Mouse (Mus musculus) midbrain, embryonic 11.5 days (tissue): ENCODE measurements at regions not wholly inside any gene's neighbourhood (a gene's known extent, or its start where the extent isn't known, plus 50 kb on each side); places are given as distances from the start of the nearest gene placed in this dataset.
A peak's percentile ranks its signal among the peaks of the same experiment; 100 is the strongest.

ENCODE experiments used
- ATAC-seq: fragments of 200-750 bp; cut with Nextera tagmentation; 2 replicates; pipeline ENCODE4 v1.8.0; 2017; ENCODE audit warnings: moderate TSS enrichment, moderate library complexity; ENCODE audit not compliant: low FRiP score
- DNase-seq: peaks from one replicate; pipeline ENCODE4 v3.0.0; 2015; ENCODE audit warnings: low spot score; ENCODE audit errors: missing footprints
- H3K27ac ChIP-seq: fragments of 300-500 bp; sonication (generic); 2 replicates; pipeline ENCODE4 v1.5.1; 2014; ENCODE audit warnings: low read depth, low read length
- H3K27me3 ChIP-seq: fragments of 300-500 bp; sonication (generic); 2 replicates; pipeline ENCODE4 v1.6.1; 2014; ENCODE audit warnings: mild to moderate bottlenecking, low read length, moderate library complexity, mixed read lengths; ENCODE audit not compliant: control insufficient read depth, insufficient read depth
- H3K36me3 ChIP-seq: fragments of 300-500 bp; sonication (generic); 2 replicates; pipeline ENCODE4 v1.6.1; 2014; ENCODE audit warnings: mild to moderate bottlenecking, low read length, moderate library complexity, mixed read lengths; ENCODE audit not compliant: control insufficient read depth, insufficient read depth
- H3K4me1 ChIP-seq: fragments of 300-500 bp; sonication (generic); 2 replicates; pipeline ENCODE4 v1.6.1; 2014; ENCODE audit warnings: low read length; ENCODE audit not compliant: control insufficient read depth, insufficient read depth
- H3K4me2 ChIP-seq: fragments of 300-500 bp; sonication (generic); 2 replicates; pipeline ENCODE4 v1.6.1; 2014; ENCODE audit warnings: mild to moderate bottlenecking, moderate library complexity
- H3K4me3 ChIP-seq: fragments of 300-500 bp; sonication (generic); 2 replicates; pipeline ENCODE4 v1.5.1; 2014; ENCODE audit warnings: low read depth, low read length
- H3K9ac ChIP-seq: fragments of 300-500 bp; sonication (generic); 2 replicates; pipeline ENCODE4 v1.6.1; 2014; ENCODE audit warnings: low read length
- H3K9me3 ChIP-seq: fragments of 300-500 bp; sonication (generic); 2 replicates; pipeline ENCODE4 v1.6.1; 2016; ENCODE audit warnings: low read length; ENCODE audit not compliant: control insufficient read depth
- WGBS: fragments of 180-500 bp; shearing (Covaris S2); extraction: QIAGEN DNeasy Blood & Tissue Kit; methylation state at CpG from one replicate; pipeline ENCODE4 v1.1.7; 2014; 5-methylcytosine and 5-hydroxymethylcytosine counted together

DNA sequence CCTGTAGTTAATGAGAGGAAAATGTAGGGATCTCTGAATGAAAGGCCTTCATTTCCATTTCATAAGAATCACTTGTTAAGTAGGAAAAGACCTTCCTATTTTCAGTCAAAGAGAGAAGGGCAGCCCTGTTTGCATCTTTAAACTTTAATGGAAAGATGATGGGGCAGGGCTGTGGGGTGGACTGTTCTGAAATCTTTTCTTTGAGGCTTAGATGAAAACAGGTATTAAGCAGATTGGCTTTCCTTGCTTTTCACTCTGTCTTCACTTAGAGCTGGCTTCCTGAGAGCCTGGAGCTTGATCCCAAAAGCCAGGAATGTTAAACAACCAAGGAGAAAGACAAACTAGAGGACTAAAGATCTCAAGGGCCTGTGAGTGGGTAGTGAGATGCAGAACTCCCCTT is 400.3 kb downstream of the 1810013L24Rik start:
- no peak overlapping the region for H3K4me3 ChIP-seq
- H3K27me3 ChIP-seq: no peaks in the 10 kb centered on the region
- H3K4me1 ChIP-seq: no peaks in the 10 kb centered on the region
- H3K27ac ChIP-seq: no peak overlapping the region
- H3K9me3 ChIP-seq: no peaks in the 10 kb centered on the region
- H3K4me2 ChIP-seq: no peak overlapping the region
- no peaks in the 10 kb centered on the region for H3K36me3 ChIP-seq
- no peak for ATAC-seq
- DNase-seq: no peak
- H3K9ac ChIP-seq: no peak overlapping the region

DNA sequence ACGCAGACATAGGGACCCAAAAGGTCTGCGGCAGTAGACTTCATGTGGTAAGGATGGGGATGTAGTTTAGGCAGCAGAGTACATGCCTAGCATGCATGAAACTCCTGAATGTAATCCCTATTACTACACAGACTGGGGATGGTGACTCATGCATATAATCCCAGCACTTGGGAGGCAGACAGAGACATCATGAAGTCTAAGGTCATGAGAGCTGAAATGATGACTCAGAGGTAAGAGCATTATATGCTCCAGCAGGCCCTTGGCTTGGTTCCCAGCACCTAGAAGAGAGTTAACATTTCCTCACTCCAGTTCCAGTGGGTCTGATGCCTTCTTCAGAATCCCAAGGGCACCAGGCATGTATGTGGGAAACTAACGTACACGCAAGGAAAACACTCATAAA is 412.2 kb downstream of the 1810013L24Rik start:
- 100% methylated on average over 4 of the region's 4 CpGs for WGBS
- ATAC-seq (no peak), DNase-seq (no peak)
- H3K9me3 ChIP-seq: no peaks in the 10 kb centered on the region
- H3K4me2 ChIP-seq: no peak overlapping the region
- H3K36me3 ChIP-seq: no peaks in the 10 kb centered on the region
- H3K9ac ChIP-seq: no peak overlapping the region
- no peak overlapping the region for H3K4me3 ChIP-seq
- no peak overlapping the region for H3K27ac ChIP-seq
- no peaks in the 10 kb centered on the region for H3K4me1 ChIP-seq
- H3K27me3 ChIP-seq: no peaks in the 10 kb centered on the region

DNA sequence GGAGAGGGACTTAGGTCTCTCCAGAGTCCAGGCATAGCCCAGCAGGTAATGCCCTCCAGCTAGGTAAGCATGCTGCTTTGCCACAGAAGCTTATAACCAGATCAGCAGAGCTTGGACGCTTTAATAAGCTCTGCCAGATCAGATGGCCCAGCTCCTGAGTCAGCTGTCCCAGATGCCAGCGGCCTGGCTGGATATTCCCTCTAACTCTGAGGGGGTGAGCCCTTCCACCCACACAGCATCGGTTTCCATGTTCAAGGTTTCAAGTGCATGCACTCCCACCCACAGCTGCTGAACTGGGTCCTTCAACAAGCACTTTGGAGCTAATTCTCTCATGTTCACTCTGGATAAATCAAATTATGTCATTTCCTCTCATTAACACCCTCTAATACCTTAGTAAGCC is 417.3 kb downstream of the 1810013L24Rik start:
- Histone ChIP-seq H3K4me2 (no peak overlapping the region), H3K4me1 (no peaks in the 10 kb centered on the region), H3K27me3 (no peaks in the 10 kb centered on the region), H3K4me3 (no peak overlapping the region), H3K36me3 (no peaks in the 10 kb centered on the region), H3K9ac (no peak overlapping the region), H3K9me3 (no peaks in the 10 kb centered on the region), H3K27ac (no peak overlapping the region)
- DNase-seq (no peak), ATAC-seq (no peak)
- 84% methylated on average over 3 of the region's 3 CpGs for WGBS

DNA sequence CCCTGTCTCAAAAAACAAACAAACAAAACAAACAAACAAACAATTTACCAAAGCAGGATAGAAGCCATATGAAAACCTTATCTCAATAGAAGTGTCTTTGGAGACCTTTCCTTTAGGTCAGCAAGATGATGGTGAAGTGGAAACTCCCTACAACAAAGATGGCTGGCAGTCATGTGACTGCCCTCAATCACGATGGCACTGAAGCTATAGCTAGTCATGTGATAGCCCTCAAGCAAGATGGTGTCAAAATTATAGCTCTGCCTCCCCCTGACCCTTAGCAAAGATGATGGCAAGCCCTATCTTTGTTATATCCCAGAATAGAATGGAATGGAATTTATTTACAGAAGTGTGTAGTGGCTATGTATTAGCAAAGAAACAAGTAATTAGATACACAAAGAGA is 423.2 kb downstream of the 1810013L24Rik start:
- Histone ChIP-seq H3K27me3 (no peaks in the 10 kb centered on the region), H3K4me1 (no peaks in the 10 kb centered on the region), H3K36me3 (no peaks in the 10 kb centered on the region), H3K9me3 (no peaks in the 10 kb centered on the region), H3K9ac (no peak overlapping the region), H3K4me2 (no peak overlapping the region), H3K27ac (no peak overlapping the region), H3K4me3 (no peak overlapping the region)
- DNase-seq (no peak), ATAC-seq (no peak)
- 93% methylated on average over 1 of the region's 1 CpGs for WGBS

DNA sequence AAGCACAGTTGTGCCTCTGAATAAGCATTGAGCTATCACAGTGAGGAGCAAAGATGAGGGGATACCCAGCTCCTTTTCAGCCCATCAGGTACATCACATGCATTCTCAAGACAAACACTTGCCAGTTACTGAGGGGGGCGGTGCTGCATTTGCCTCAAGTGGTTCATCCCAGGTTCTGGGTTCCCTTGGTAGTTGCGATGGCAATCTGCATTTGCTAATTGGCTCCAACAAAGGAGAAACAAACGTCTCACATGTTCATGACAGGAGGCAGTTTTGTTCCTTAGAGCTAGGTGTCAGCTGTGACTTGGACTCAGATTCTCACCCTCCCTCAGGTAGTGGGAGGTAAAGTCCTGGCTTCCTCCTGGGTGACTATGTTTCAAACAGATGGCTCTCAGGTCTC is 425.5 kb downstream of the 1810013L24Rik start:
- no peaks in the 10 kb centered on the region for H3K9me3 ChIP-seq
- no peak overlapping the region for H3K27ac ChIP-seq
- no peaks in the 10 kb centered on the region for H3K27me3 ChIP-seq
- no peak for ATAC-seq
- H3K4me2 ChIP-seq: no peak overlapping the region
- WGBS: 59% methylated on average over 3 of the region's 3 CpGs
- no peaks in the 10 kb centered on the region for H3K4me1 ChIP-seq
- no peaks in the 10 kb centered on the region for H3K36me3 ChIP-seq
- no peak for DNase-seq
- no peak overlapping the region for H3K4me3 ChIP-seq
- H3K9ac ChIP-seq: no peak overlapping the region

DNA sequence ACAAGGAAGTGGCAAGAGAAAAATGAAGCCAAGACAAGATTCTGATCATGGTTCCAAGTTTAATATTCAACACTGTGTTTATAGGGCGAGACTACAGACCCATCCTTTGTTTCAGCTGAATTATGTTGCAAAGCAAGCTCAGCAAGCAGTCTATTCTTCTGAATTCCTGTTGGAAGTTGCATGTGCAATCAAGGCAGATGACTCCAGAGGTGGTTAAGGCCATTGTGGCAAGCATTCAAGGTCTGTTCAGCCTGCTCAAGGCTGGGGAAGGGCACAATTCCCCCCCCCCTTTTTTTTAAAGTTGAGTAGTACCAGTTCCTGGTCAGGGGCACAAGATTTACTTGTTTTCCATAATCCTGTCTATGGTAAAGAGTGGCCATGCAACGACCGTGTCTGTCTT is 431.1 kb downstream of the 1810013L24Rik start:
- H3K27me3 ChIP-seq: no peaks in the 10 kb centered on the region
- H3K4me3 ChIP-seq: no peak overlapping the region
- ATAC-seq (no peak), DNase-seq (no peak)
- WGBS: 83% methylated on average over 3 of the region's 3 CpGs
- H3K9me3 ChIP-seq: no peaks in the 10 kb centered on the region
- H3K4me1 ChIP-seq: no peaks in the 10 kb centered on the region
- H3K9ac ChIP-seq: no peak overlapping the region
- H3K4me2 ChIP-seq: no peak overlapping the region
- H3K27ac ChIP-seq: no peak overlapping the region
- no peaks in the 10 kb centered on the region for H3K36me3 ChIP-seq

DNA sequence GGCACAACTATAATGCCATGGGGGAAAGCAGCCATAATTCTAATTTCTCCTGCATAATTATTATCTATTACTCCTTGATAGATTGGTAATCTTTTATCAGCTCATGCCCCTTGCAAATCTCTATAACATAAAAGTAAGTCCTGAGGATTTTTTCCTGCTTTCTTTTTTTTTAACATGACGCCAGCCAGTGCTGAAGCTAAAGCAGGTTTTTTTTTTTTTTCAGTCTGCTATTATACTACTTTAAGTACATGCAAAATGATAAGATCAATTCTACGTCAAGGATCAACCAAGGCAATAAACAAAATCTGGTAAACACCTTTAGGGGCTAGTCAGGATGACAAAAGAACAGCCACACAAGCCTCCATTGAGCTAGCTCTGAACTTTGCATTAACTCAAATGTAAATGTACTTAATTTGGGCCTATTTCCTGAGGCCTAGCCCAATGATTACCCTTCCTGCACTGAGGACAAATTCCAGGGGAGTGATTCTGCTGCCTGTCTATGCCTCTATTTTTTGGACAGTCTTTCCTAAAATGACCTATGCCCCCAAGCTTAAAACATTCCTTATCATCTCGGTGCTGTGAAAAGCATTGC is 434.8 kb downstream of the 1810013L24Rik start:
- WGBS: 44% methylated on average over 3 of the region's 3 CpGs
- H3K9me3 ChIP-seq: no peaks in the 10 kb centered on the region
- ATAC-seq: no peak

DNA sequence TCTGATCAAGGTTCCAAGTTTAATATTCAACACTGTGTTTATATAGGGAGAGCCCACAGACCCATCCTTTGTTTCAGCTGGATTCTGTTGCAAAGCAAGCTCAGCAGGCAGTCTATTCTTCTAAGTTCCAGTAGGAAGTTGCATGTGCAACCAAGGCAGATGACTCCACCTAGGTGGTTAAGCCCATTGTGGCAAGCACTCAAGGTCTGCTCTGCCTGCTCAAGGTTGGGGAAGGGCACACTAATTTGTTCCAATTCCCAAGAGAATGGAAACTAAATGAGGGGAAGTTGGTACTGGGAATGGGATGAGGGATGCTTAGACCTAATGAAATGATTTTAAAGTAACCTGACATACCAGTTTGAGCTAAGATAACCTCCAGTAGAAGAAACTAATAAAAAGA is 437.3 kb downstream of the 1810013L24Rik start:
- DNase-seq (no peak), ATAC-seq (no peak)
- Histone ChIP-seq H3K36me3 (no peaks in the 10 kb centered on the region), H3K27me3 (peaks cover 6% of the 10 kb centered on the region), H3K4me1 (peaks cover 9% of the 10 kb centered on the region), H3K4me3 (no peak overlapping the region), H3K9me3 (no peaks in the 10 kb centered on the region), H3K4me2 (no peak overlapping the region), H3K27ac (no peak overlapping the region), H3K9ac (no peak overlapping the region)

More for the DNA sequence above, 434.8 kb downstream of the 1810013L24Rik start:
- H3K36me3 ChIP-seq: no peaks in the 10 kb centered on the region
- DNase-seq: no peak
- H3K4me2 ChIP-seq: no peak overlapping the region
- no peak overlapping the region for H3K27ac ChIP-seq
- H3K27me3 ChIP-seq: peaks cover 3% of the 10 kb centered on the region
- no peak overlapping the region for H3K9ac ChIP-seq
- H3K4me1 ChIP-seq: no peaks in the 10 kb centered on the region
- H3K4me3 ChIP-seq: no peak overlapping the region

DNA sequence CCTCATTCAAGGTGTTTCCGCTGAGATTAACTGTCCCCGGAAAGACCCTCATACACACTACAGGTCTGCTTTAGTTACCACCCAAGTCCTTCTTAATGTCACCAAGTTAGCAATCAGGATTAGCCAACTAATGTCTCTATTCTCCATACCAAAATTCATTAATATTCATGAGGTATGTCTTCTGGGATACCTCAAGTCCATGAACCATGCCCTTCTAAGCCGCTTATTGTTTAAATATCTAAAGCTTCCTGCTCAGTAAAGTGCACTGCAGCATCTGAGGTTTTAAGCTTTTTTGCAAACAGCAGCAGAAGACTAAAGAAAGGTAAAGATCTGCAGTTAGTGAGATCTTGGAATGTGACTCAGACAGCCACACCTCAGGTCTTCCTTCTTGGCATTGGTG is 440.2 kb downstream of the 1810013L24Rik start:
- ATAC-seq: peak; percentile 79

DNA sequence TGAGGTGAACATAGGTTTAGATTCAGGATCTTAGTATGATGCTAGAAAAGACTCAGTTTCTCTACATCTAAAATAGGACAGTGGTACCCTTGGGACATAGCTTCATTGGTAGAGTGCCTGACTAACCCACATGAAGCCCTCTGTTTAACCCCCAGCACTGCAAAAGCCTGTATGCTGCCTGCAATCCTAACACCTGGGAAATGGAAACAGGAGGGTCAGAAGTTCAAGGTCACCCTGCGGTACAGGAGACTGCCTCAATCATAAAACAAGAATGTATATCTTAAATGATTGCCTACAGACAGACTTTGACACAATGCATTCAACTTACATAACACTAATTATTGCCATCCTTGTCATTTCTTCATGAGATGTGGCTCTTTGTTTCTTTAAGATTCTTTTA is 440.8 kb downstream of the 1810013L24Rik start:
- H3K36me3 ChIP-seq: no peaks in the 10 kb centered on the region
- peaks cover 16% of the 10 kb centered on the region for H3K4me1 ChIP-seq
- H3K27ac ChIP-seq: no peak overlapping the region
- H3K9ac ChIP-seq: no peak overlapping the region
- no peak overlapping the region for H3K4me2 ChIP-seq
- no peaks in the 10 kb centered on the region for H3K9me3 ChIP-seq
- 74% methylated on average over 1 of the region's 1 CpGs for WGBS
- no peak overlapping the region for H3K4me3 ChIP-seq
- no peak for DNase-seq
- ATAC-seq: no peak
- H3K27me3 ChIP-seq: peaks cover 6% of the 10 kb centered on the region

More for the DNA sequence above, 440.2 kb downstream of the 1810013L24Rik start:
- Histone ChIP-seq H3K9ac (no peak overlapping the region), H3K9me3 (no peaks in the 10 kb centered on the region), H3K4me1 (peaks cover 16% of the 10 kb centered on the region), H3K4me3 (no peak overlapping the region), H3K27ac (no peak overlapping the region), H3K4me2 (no peak overlapping the region), H3K27me3 (peaks cover 6% of the 10 kb centered on the region), H3K36me3 (no peaks in the 10 kb centered on the region)
- DNase-seq: peak; percentile 91
- WGBS: 35% methylated on average over 3 of the region's 3 CpGs
